Mouse (Mus musculus): ENCODE data around the gene Asb15.

Asb15 gene

DNA sequence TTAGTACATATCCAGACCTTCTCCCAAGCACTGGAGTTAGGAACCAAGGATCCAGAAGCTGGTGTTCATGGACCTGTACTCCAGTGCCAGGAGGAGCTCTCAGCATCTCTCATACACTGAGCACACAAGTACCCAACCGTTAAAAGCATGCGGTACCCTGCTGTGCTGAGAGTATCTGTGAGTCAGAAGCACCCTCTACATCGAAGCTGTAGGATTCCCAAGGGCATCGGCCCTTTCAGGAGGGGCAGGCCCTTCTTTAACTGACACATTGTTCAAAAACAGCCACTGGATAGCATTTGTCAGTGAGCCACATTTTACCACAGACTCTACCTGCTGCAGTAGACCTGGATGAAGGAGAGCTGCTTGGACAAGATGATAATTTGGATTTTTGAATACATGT lies 80.2 kb downstream of the Asb15 start:
- no peak for DNase-seq (ENCODE audit: low spot score in 2 of 2)

DNA sequence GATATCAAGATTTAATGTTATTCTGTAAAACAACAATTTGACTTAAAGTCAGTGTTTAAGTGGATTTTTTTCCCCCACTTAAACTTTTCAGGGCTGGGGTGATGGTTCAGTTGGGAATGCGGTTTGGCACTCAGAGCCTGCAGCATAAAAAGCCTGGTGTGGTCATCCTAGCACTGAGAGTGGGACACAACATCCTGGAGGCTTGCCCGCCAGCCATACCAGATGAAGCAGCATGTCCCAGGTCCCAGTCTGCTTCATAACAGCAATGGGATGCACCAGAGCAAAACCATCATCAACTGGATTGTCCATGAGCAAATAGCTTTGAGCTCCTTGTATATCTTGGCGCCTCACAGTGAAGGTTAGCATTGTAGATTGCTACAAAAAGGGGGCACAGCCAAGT lies 80.7 kb downstream of the Asb15 start:
- no peak for DNase-seq (ENCODE audit: low spot score in 2 of 2)

DNA sequence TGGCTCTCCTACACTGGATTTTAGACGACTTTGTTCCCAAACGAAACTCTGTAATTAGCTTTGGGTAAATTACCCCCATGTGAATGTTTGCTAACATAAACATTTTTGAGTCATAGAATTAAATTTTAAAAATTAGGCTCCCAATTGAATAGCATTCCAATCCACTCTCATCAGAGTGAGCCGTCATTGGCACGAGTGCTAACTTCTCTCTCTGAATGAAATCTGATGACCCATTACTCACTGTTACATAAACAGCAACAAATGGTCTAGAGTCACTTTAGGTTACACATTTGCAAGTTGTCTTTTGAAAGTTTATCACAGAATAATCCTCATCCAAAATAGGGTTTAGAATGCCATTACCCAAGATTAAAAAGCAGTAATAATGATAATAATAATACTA lies 81.6 kb downstream of the Asb15 start:
- DNase-seq (ENCODE audit: low spot score in 2 of 2) = no peak

DNA sequence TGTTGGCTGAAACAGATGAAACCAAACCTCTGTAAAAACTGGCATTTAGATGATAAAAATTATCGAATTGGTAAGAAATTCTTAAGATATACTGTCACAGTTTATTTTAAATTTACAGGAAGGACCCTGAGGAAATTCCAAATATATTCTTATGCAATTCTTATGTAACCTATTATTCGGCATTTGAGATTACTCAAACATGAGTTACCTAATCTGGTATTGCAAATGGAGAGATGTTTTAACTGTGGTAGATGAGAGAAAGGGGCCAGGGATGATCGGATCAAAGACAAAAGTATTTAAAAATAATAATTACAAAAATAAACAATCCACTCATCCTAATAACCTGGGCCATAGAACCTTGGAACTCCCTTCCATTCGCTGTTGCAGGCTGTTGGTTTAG lies 82.4 kb downstream of the Asb15 start:
- no peak for DNase-seq (ENCODE audit: low spot score in 2 of 2)

DNA sequence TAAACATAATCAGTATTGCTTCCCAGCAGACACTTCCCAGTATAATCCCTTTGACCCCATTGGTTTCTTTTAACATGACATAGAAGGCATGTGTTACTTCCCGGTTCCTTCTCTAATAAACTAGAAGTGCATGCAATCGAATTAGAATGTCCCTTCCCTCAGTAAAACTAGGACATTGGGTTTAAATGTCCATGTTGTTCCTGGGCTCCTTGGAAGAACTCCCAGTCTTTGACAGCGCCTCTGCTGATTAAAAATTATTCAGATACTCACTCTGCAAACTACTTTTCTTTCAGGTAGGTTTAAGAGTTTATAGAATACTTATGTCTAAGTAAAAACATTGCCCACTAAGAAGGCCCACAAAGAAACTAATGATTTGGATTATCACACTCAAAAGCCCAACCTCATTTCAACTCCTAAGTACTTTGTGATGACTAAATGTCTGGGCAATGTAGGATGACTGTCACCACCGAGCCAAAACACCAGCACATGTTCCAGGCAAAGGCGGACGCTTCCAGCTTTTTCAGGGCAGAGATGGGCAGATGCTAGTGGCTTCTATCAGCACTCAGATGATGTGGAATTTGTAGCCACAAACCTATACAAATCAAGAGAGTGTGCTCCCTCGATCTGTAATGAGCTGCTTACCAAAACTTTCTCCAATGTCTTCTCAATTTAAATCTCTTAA lies 84.3 kb downstream of the Asb15 start:
- DNase-seq (ENCODE audit: low spot score in 2 of 2) = no peak

DNA sequence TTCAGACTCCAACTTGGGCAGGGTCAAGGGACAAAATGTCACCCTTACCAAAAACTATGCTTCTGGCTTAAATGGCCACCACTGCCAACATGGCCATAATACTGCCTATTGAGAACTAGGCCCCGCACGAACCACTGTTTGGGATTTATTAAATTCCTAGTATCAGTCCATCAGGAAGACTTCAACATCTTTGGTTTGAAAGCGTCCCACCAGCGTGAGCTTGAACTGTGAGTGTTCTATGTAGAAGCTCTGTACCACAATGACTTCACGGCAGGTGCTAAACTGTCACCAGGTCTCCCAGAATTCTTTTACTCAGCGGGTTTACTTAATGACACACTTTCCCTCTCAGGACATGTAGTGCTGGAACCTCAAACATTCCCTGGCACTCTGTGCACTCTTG lies 85.4 kb downstream of the Asb15 start:
- no peak for DNase-seq (ENCODE audit: low spot score in 2 of 2)

DNA sequence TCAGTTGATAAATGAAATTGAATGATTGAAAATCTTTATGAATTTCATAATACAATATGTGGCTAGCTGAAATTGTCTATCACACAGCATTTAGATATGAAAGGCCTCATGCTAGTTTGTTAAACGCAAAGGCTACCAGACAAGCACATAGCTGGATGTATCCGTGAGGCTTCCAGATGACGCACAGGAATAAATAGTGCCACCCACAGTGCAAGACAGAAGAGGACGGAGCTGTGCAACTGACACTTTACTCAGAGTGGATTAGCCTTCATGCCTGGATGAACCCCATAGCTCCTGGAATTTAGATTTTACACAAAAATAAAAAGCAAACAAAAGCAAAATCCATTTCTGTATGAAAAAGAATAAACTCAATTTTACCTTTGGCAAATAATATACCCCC lies 86.0 kb downstream of the Asb15 start:
- DNase-seq (ENCODE audit: low spot score in 2 of 2) = no peak

DNA sequence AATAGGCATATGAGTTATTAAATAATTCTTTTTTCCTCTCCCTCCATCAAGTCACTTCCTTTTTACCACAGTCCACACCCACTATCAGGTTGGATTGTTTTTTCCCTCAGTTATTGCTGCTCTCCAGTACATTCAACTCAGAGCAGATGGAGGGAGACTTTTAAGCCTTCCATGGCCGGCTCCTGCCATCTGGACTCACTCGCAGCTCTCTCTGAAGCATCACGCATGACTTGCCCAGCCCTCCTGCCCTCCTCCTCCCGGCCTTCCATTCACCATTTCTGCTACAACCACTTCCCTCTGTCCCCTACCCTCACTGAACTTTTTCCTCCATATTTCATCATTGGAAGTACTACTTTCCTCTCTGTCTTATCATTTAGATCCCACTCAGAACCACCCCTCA lies 88.8 kb downstream of the Asb15 start:
- DNase-seq (ENCODE audit: low spot score in 2 of 2) = no peak

DNA sequence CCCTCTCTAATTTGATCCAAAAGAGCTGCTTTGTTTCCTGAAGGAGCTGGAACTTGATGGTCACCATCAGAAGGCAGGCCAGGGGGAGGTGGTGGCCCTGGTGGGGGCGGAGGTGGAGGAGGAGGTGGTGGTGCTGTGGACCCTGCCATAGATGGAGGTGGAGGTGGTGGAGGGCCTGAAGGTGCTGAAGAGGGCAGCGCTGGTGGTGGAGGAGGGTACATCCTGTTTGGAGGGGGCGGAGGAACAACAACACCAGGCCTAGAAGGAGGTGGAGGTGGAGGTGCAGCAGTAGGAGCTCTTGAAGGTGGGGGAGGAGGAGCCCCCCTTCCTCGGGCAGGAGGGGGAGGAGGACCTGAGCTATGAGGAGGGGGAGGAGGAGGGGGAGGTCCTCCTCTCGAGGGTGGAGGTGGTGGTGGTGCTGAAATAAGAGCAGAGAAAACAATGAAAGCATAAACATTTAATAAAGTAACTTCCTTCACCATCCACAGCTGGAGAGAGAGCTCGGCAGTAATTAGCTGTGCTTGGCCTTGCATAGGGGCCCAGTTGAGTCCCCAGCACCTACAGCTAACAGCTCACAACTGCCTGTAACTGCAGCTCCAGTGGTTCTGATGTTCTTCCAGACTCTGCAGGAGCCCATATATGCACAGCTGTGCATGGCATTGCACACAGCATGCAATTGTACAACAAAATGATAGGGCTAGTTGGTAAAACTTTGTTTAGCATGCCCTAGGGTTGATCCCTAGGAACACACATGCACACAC lies 91.5 kb downstream of the Asb15 start:
- DNase-seq (ENCODE audit: low spot score in 2 of 2) = no peak

DNA sequence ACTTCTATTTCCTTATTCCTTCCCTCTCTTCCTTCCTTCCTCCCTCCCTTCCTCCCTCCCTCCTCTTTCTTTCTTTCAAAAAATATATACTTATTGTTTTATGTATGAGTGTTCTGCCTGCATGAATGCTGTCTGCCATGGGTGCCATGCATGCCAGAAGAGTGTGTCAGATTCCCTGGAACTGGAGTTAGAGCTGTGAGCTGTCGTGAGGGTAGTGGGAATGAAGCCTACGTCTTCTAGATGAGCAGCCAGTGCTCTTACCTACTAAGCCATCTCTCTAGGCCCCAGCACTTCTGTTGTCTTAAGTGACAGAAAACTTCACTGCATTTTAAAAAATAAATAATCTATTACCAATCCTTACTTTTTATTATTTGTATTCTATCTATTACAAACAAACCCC lies 93.0 kb downstream of the Asb15 start:
- no peak for DNase-seq (ENCODE audit: low spot score in 2 of 2)

DNA sequence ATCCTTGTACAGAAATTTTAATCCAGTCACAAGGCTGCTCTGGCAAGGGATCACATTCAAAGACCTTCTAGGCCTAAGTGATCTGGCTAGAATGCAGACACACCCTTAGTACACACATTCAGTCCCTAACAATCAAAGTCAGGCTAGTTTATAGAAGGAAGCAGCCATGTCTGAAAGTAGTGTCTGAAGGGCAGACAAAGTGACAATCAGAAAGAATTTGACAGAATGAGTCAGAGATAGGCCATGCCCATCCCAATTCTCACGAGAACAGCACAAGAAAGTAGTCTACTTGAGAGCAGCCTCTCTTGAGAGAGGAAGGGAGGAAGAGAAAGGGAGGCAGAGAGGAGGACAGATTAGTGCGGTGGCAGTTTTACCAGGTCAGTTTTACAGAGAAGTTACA lies 94.2 kb downstream of the Asb15 start:
- DNase-seq (ENCODE audit: low spot score in 2 of 2) = no peak

Data from frontal cortex, postnatal 25 days (tissue).